Mouse (Mus musculus) cortical plate, adult 2 months (tissue): ENCODE measurements around the gene Hnrnpd.

Experiments used
- CTCF ChIP-seq: fragments of 200-500 bp; IDR thresholded peaks from 2 replicates; pipeline ENCODE4 v1.5.1; 2011; ENCODE audit warnings: mild to moderate bottlenecking, control low read depth, low read length; ENCODE audit not compliant: insufficient read depth; ENCODE audit errors: extremely low read depth
- POLR2A ChIP-seq: fragments of 200-500 bp; IDR thresholded peaks from 2 replicates; pipeline ENCODE4 v1.6.1; 2011; ENCODE audit warnings: mild to moderate bottlenecking, low read length, control low read depth; ENCODE audit not compliant: insufficient read depth; ENCODE audit errors: extremely low read depth

DNA sequence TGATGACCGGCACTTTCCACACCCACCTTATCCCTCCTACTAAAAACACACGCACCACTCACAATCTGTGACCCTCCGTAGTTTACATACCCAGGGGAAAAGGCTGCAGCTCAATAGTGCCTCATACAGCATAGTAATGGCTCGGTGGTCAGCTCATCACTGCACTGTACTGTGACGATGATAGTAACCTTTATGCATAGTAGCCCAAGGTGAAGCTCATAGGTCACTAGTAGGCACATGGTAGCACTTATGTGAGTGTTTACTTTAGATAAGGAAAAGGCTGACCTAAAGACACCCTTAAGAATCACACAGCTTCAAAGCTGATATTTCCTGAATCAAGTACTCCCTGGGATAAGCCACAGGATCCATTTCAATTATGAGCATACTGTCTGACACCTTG lies 26.2 kb downstream of the Hnrnpd start:
- no peak for TF ChIP-seq POLR2A
- TF ChIP-seq CTCF, result no peak
